In the genomic region with DNA sequence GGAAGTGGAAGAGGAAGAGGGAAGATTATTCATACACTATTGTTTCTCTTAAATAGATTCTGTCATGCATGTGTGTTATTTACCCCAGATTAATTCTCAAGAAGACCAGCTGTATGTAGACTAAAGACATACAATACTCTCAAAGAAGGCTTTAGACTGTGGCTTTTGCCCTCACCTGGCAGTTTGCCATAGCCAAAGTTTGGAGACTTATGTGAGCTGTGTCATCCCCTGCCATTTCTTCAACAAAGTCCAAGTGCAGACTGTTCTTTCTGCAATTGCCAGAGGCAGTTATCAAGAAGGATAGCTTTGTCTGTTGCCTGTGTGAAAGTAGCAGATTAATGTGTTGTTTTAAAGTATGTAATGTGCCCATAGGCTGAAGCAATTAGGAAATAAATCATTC, we compare ENCODE assay signal across 17 mouse cellular contexts.
A peak's percentile ranks its signal among the peaks of the same experiment; 100 is the strongest.
DNase-seq lines count a peak whose midpoint lies in the region.
"Had no signal": no experiment of that assay in that cellular context is flagged by ENCODE, and none has a peak within 500 bp of the region (broad histone marks: within the 10 kb centered on the region; RNA-seq: fewer than 3 reads in every experiment).

No protein-coding gene starts in this region.

- DNase-seq in kidney, postnatal 4 days: peak; percentile 25 to 27
- DNase-seq in kidney, adult 8-10 months: no peak
- DNase-seq in 3T3-L1 (ENCODE audit: low read depth, low spot score) (peak; percentile 68), A20 (ENCODE audit: low read depth, low spot score) (peak; percentile 22)
- peak; percentile 100 for DNase-seq in gonadal fat pad, adult 2 months (ENCODE audit: low read depth)
- DNase-seq in left cerebral cortex, postnatal 36 days (ENCODE audit: low spot score in 2 of 2): no peak
- DNase-seq in heart, postnatal 36 days: no peak
- DNase-seq: adrenal gland, postnatal 25 days; cerebellum, adult 11-12 months; cerebellum, adult 9-11 months; embryo, embryonic 11 days; forebrain, postnatal 0 days; left cerebral cortex, postnatal 4 days; liver, postnatal 0 days; right cerebral cortex, postnatal 14 days; thymus, adult 18-20 months; thymus, postnatal 25 days had no signal

- intact Hi-C loops in left cerebral cortex, postnatal 36 days (cut with DNase I): no loop called here
- intact Hi-C loops in heart, postnatal 36 days (cut with DNase I): no loop called here

Comparison
In these comparisons a context has a peak if more than half of its experiments do, and no peak if none do; other contexts are left out.
1. DNase-seq: peak in kidney, postnatal 4 days (2 of 2), 3T3-L1 (single experiment), A20 (single experiment) and gonadal fat pad, adult 2 months (single experiment); none in kidney, adult 8-10 months (0 of 2), left cerebral cortex, postnatal 36 days (0 of 2) and heart, postnatal 36 days (0 of 2).